Mouse (Mus musculus): Measurements from ENCODE around the gene Gm20388. TPM values are rescaled to one million over a fixed set of nuclear protein-coding genes. Genes with fewer than 3 reads are reported as not detected.

Gene Gm20388
- polyA plus RNA-seq, 1 experiment from 2014 or later: not detected

DNA sequence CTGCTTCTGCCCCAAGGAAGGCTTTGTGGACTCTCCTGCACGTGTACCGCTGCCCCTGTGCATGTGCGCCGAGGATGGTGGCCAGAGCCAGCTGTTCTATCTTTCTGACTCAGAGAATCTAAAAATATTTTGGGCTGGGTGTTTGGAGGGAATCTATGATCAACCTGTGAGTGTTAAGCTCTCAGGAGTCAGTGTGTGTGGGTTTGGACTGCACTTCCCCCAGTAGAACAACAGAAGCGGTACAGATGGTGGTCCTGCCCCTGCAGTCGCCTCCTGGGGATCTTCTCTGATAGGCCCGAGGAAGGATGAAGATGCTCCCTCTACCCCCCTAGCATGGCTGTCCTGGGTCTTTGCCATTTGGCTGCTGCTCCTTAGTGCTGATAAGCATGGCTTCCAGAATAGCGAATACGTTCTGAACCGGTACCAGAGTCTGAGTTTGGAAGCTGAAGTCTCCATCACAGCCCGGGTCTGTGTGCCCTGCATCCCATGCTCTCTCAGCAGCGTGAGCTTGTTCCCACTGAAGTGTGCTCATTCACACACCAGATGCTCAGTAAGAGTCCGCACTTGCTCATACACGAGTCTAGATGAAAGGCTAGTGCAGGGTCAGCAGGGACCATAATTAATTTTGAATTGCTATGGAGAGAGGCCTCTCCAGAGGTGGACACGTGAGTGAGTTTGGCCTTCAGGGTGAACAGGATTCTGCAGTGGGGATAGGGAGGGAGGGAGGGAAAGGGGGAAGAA is 233.4 kb downstream of the Gm20388 start:
- no peak overlapping the region for H3K4me3 ChIP-seq
- peaks cover 49% of the 10 kb centered on the region for H3K4me1 ChIP-seq
- no peaks in the 10 kb centered on the region for H3K27me3 ChIP-seq (replicated peaks)
- ATAC-seq (ENCODE audit: extremely low read depth, insufficient number of reproducible peaks, low FRiP score, low TSS enrichment): no peak
- no peak overlapping the region for H3K27ac ChIP-seq (replicated peaks)
- no peak overlapping the region for H3K9ac ChIP-seq
- 51% methylated on average over 15 of the region's 15 CpGs for WGBS
- peaks cover 22% of the 10 kb centered on the region for H3K36me3 ChIP-seq
- H3K9me3 ChIP-seq: no peaks in the 10 kb centered on the region
- no peak overlapping the region for H3K4me2 ChIP-seq

GRCm38 (mm10) chr8:120144652-120145301 is 234.1 kb downstream of the Gm20388 start:
- whole genome bisulfite sequencing: 42% methylated on average over 12 of the region's 12 CpGs
- no peak overlapping the region for H3K27ac ChIP-seq (replicated peaks)
- ATAC-seq (ENCODE audit: extremely low read depth, insufficient number of reproducible peaks, low FRiP score, low TSS enrichment): no peak

DNA sequence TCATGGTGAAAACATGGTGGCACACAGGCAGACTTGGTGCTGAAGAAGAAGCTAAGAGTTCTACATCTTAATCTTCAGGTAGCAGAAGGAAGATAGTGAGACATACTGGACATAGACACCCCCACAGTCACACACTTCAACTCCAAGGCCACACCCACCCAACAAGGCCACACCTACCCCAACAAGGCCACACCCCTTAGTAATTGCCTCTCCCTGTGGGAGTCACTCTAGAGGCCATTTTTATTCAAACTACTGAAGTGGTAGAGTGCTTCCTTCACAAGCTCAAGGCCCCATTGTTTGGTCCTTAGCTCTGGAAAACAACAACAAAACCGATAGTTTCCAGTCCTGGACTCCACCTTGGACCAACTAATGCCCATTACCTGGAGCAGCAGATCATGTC is 235.4 kb downstream of the Gm20388 start:
- H3K4me1 ChIP-seq: peaks cover 29% of the 10 kb centered on the region
- ATAC-seq (ENCODE audit: extremely low read depth, insufficient number of reproducible peaks, low FRiP score, low TSS enrichment): no peak
- H3K4me3 ChIP-seq: no peak overlapping the region
- 0 out of 2 replicates have a peak, but pooled peaks cover 3% of the 10 kb centered on the region for H3K27me3 ChIP-seq (replicated peaks)
- no peak overlapping the region for H3K9ac ChIP-seq
- peaks cover 35% of the 10 kb centered on the region for H3K36me3 ChIP-seq
- WGBS: 79% methylated on average over 1 of the region's 1 CpGs
- H3K4me2 ChIP-seq: no peak overlapping the region
- H3K9me3 ChIP-seq: no peaks in the 10 kb centered on the region
- H3K27ac ChIP-seq (replicated peaks): no peak overlapping the region

More at GRCm38 (mm10) chr8:120144652-120145301, 234.1 kb downstream of the Gm20388 start:
- H3K36me3 ChIP-seq: peaks cover 27% of the 10 kb centered on the region
- H3K4me3 ChIP-seq: no peak overlapping the region
- 0 out of 2 replicates have a peak, but pooled peaks cover under 1% of the 10 kb centered on the region for H3K27me3 ChIP-seq (replicated peaks)
- H3K9me3 ChIP-seq: no peaks in the 10 kb centered on the region
- no peak overlapping the region for H3K4me2 ChIP-seq
- H3K4me1 ChIP-seq: peaks cover 42% of the 10 kb centered on the region
- no peak overlapping the region for H3K9ac ChIP-seq

DNA sequence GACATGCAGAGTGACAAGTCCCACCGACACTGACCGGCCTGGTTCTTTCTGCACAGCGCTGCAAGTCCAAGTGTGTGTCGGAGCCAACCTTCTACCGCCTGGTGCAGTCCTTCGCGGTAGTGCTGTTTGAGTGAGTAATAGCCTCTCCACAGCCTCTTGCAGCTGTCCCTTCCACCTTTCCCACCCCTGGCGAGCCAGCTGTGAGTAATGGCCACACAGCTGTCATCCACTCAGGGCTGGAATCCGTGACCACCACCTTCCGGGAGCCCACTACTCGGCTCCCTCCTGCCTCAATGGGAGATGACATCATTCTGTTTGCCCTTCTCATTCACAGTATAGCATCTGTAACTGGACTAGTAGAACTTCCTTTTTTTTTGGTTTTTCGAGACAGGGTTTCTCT is 239.4 kb downstream of the Gm20388 start:
- H3K9ac ChIP-seq: no peak overlapping the region
- no peak overlapping the region for H3K27ac ChIP-seq (replicated peaks)
- H3K27me3 ChIP-seq (replicated peaks): 0 out of 2 replicates have a peak, but pooled peaks cover 3% of the 10 kb centered on the region
- no peaks in the 10 kb centered on the region for H3K9me3 ChIP-seq
- H3K4me1 ChIP-seq: peaks cover 8% of the 10 kb centered on the region
- H3K36me3 ChIP-seq: peaks cover 56% of the 10 kb centered on the region
- ATAC-seq (ENCODE audit: extremely low read depth, insufficient number of reproducible peaks, low FRiP score, low TSS enrichment): no peak
- H3K4me2 ChIP-seq: no peak overlapping the region
- WGBS: 71% methylated on average over 12 of the region's 12 CpGs
- H3K4me3 ChIP-seq: no peak overlapping the region

DNA sequence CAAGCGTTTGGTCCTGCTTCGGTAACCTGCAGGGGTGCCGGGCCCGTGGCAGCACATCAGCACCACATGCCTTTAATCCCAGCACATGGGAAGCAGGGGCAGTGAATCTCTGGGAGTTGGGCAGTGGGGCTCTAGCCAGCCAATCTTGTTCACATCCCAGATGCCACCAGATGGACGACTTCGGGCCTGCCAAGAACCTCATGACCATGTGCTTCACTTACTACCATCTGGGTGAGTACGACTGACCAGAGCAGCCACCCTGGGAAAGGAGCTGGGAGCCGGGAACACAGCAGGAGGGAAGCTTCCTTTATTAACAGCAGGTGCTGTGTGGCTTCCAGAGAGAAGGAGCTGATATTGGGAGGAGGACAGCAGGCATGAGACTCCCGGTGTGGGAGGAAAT is 240.5 kb downstream of the Gm20388 start:
- Histone ChIP-seq H3K27ac (replicated peaks) (no peak overlapping the region), H3K4me2 (no peak overlapping the region), H3K36me3 (peaks cover 53% of the 10 kb centered on the region), H3K9ac (no peak overlapping the region), H3K4me1 (peaks cover 4% of the 10 kb centered on the region; the same call in 1 of the 2 replicates), H3K9me3 (no peaks in the 10 kb centered on the region), H3K27me3 (replicated peaks) (0 out of 2 replicates have a peak, but pooled peaks cover 3% of the 10 kb centered on the region), H3K4me3 (no peak overlapping the region)
- WGBS: 63% methylated on average over 9 of the region's 9 CpGs
- no peak for ATAC-seq (ENCODE audit: extremely low read depth, insufficient number of reproducible peaks, low FRiP score, low TSS enrichment)

DNA sequence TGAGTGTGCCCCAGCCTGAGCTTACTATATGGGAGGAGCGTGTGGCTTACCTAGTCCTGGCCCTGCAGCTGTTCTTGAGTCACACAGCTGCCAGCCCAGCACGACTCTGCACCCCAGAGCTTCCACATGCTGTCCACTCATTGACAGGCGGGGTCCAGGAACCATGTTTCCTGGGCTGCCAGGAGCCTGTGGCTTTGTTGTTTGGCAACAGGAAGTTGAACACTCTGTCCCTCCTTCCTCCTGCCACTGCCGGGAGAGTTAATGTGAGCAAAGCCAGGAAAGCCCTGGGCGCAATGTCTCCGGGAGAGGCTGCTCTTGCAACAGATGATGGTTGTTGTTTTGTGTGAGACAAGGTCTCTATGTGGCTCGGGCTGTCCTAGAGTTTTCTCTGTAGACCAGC is 242.0 kb downstream of the Gm20388 start:
- H3K27ac ChIP-seq (replicated peaks): no peak overlapping the region
- ATAC-seq (ENCODE audit: extremely low read depth, insufficient number of reproducible peaks, low FRiP score, low TSS enrichment): no peak
- H3K9ac ChIP-seq: no peak overlapping the region
- 0 out of 2 replicates have a peak, but pooled peaks cover 3% of the 10 kb centered on the region for H3K27me3 ChIP-seq (replicated peaks)
- H3K4me2 ChIP-seq: no peak overlapping the region
- H3K4me3 ChIP-seq: no peak overlapping the region
- H3K36me3 ChIP-seq: peaks cover 42% of the 10 kb centered on the region
- H3K9me3 ChIP-seq: no peaks in the 10 kb centered on the region
- peaks cover 4% of the 10 kb centered on the region; the same call in 1 of the 2 replicates for H3K4me1 ChIP-seq
- 50% methylated on average over 7 of the region's 7 CpGs for WGBS

DNA sequence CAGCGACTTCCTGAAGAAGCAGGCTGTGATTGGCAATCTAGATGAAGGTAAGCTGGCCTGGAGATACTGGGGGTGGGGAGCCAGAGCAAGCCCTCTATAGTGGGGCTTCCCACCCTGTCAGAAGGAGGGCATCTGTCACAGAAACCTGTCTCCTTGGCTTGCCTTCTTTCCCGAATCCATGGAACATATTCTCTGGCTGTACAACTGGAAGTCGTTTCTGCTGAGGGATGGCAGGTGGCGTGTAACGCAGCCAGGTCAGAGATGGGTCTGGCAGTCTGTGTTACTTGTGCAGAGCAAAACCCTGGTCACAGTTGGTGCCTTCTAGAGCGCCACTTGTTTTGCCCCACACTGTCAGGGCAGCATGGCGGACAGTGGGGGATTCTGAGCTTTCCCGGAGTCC is 249.7 kb downstream of the Gm20388 start:
- WGBS: 84% methylated on average over 8 of the region's 8 CpGs
- ATAC-seq (ENCODE audit: extremely low read depth, insufficient number of reproducible peaks, low FRiP score, low TSS enrichment): no peak
- Histone ChIP-seq H3K4me2 (no peak overlapping the region), H3K27ac (replicated peaks) (no peak overlapping the region), H3K9ac (no peak overlapping the region), H3K4me1 (peaks cover 14% of the 10 kb centered on the region), H3K4me3 (no peak overlapping the region), H3K27me3 (replicated peaks) (no peaks in the 10 kb centered on the region; the same call in 1 of the 2 replicates), H3K36me3 (peaks cover 16% of the 10 kb centered on the region; the same call in 1 of the 2 replicates), H3K9me3 (no peaks in the 10 kb centered on the region)

DNA sequence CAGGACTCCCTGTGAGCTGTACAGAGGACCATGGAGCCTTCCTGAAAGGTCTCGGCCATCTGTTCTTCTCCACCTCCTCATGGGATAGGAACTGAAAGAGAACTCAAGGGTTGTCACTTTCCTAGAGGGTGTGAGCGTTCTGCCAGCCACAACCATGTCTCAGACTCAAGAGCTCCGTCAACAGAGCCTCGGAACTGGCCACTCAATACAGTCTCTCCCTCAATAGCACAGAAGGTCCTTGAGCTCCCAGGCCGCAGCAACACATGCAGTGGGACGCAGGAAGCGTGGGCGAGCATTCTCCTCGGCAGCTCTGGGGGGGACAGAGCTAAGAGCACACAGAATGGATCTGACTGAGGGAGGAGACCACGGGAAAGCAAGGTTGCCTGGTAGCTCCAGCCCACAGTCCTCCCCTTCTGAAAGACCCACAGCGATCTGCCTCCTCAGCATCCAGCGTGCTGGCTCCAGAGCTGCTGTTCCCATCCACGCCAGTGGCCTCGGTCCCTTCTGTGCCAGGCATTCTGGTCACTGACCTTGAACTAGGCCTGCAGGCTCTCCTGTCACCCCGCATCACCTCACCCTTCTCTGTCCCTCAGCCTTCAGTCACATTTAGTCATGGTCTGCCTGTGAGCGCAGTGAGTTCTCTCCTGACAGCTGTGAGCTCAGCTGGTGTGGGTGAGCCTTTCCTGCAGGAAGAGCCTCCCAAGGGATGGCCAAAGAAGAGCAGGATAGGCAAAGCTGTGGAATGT is 251.2 kb downstream of the Gm20388 start:
- peaks cover 12% of the 10 kb centered on the region; the same call in 1 of the 2 replicates for H3K36me3 ChIP-seq
- ATAC-seq (ENCODE audit: extremely low read depth, insufficient number of reproducible peaks, low FRiP score, low TSS enrichment): no peak
- WGBS: 64% methylated on average over 16 of the region's 16 CpGs
- peaks cover 6% of the 10 kb centered on the region; the same call in 1 of the 2 replicates for H3K27me3 ChIP-seq (replicated peaks)
- no peaks in the 10 kb centered on the region for H3K9me3 ChIP-seq
- peaks cover 14% of the 10 kb centered on the region for H3K4me1 ChIP-seq
- H3K9ac ChIP-seq: no peak overlapping the region
- no peak overlapping the region for H3K27ac ChIP-seq (replicated peaks)
- H3K4me2 ChIP-seq: no peak overlapping the region
- H3K4me3 ChIP-seq: no peak overlapping the region

DNA sequence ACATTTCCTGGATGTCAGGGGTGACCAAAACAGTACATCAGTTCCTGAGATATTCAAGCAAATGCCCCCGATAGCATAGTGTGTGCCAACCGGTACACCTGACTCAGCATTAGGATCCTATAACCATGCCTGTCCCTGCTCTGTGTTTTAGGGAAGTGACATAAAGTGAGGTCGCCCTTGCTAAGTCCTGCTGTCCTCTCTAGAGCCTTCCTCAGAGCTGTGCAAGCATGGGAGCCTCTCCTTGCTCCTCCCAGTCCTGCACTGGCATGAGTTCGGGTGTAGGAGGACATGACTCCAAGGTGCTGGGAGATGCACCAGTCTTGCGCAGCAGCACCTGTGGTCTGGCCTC is 251.7 kb downstream of the Gm20388 start:
- Histone ChIP-seq H3K4me3 (no peak overlapping the region), H3K36me3 (peaks cover 12% of the 10 kb centered on the region; the same call in 1 of the 2 replicates), H3K4me1 (peaks cover 14% of the 10 kb centered on the region), H3K9me3 (no peaks in the 10 kb centered on the region), H3K27me3 (replicated peaks) (peaks cover 11% of the 10 kb centered on the region), H3K9ac (no peak overlapping the region), H3K4me2 (no peak overlapping the region), H3K27ac (replicated peaks) (no peak overlapping the region)
- ATAC-seq (ENCODE audit: extremely low read depth, insufficient number of reproducible peaks, low FRiP score, low TSS enrichment): no peak
- WGBS: 76% methylated on average over 5 of the region's 5 CpGs

DNA sequence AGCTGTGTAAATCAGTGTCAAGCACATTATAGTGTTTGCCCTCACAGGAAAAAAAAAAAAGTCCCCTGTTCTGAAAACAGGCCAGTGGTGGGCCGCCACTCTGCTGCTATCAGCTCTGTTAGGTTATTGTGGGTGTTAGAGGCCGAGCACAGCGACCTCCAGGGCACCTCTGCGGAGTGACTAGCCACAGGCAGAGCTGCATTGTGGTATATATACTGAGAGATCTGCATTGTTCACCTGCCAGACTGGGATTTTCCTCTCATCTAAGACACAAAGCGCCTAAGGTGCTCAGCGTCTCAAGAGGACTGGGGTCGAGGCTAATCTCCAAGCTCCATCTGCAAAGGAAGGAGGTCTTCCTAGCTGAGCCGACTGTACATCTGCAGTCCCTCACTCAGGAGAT is 252.7 kb downstream of the Gm20388 start:
- Histone ChIP-seq H3K4me2 (no peak overlapping the region), H3K4me3 (no peak overlapping the region), H3K9ac (no peak overlapping the region), H3K36me3 (peaks cover 12% of the 10 kb centered on the region; the same call in 1 of the 2 replicates), H3K27me3 (replicated peaks) (peaks cover 21% of the 10 kb centered on the region), H3K9me3 (no peaks in the 10 kb centered on the region), H3K27ac (replicated peaks) (no peak overlapping the region; the same call in 1 of the 2 replicates), H3K4me1 (peaks cover 20% of the 10 kb centered on the region)
- WGBS: 52% methylated on average over 8 of the region's 8 CpGs
- ATAC-seq (ENCODE audit: extremely low read depth, insufficient number of reproducible peaks, low FRiP score, low TSS enrichment): no peak

GRCm38 (mm10) chr8:120164026-120164425 is 253.4 kb downstream of the Gm20388 start:
- Histone ChIP-seq H3K4me1 (peaks cover 21% of the 10 kb centered on the region), H3K9me3 (no peaks in the 10 kb centered on the region), H3K4me2 (no peak overlapping the region), H3K27ac (replicated peaks) (no peak overlapping the region), H3K4me3 (no peak overlapping the region), H3K36me3 (peaks cover 12% of the 10 kb centered on the region; the same call in 1 of the 2 replicates), H3K9ac (no peak overlapping the region), H3K27me3 (replicated peaks) (peaks cover 28% of the 10 kb centered on the region)
- 79% methylated on average over 5 of the region's 5 CpGs for WGBS
- ATAC-seq (ENCODE audit: extremely low read depth, insufficient number of reproducible peaks, low FRiP score, low TSS enrichment): no peak

All from heart, embryonic 13.5 days (tissue).